Mouse (Mus musculus): ENCODE results near the gene Pdik1l.

The Pdik1l gene

DNA sequence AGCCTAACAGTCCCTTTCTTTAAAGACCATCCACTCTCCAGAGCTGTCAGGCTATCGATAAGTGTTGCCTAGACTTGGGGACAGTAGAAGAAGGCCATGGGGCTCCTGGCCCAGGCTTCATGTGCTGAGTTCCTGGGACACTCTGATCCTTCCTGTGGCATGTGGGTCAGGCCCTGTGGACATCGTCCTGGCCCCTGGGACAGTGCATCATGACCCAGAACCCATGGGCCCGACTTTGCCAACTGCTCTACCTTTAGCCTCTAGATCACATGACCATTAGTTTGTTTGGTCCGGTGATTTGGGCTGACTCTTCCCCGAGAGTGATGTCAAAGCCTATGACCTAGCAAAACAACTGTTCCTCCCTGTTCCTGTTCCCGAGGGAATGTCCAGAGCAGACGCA lies 22.4 kb upstream of the Pdik1l start:
- TF ChIP-seq GATA4 (IDR thresholded peaks at IDR 0.05; ENCODE audit: insufficient replicate concordance, low read length): no peak

DNA sequence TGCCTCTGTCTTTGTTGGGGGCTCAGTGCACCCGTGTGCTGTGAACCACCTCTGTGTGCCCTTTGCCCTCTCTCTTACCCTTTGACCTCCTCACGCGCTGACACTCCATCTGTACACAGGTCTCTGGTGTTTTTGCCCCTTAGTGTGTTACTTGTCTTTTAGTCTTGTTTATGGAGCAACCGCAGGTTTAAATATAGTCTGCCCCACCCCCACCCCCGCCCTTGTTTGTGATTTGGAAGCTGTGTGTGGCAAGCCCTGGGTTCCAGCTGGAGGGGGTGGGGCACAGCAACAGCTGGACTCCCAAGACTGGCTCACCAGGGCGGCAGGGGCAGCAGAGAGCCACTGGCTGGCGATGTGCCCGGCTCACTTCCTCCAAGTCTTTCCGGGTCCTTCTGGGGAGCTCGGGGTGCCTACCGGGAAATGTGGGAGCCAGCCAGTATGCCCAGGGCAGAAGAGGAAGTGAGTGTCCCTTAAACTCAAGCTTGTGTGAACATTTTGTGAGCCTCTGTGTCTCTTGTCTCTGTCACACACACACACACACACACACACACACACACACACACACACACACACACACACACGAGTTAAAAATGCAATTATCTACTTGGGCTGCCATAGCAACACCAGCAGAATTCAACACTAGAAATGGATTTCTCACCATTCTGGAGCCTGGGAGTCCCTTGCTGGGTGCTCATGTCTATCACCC lies 19.8 kb upstream of the Pdik1l start:
- no peak for TF ChIP-seq GATA4 (IDR thresholded peaks at IDR 0.05; ENCODE audit: insufficient replicate concordance, low read length)

DNA sequence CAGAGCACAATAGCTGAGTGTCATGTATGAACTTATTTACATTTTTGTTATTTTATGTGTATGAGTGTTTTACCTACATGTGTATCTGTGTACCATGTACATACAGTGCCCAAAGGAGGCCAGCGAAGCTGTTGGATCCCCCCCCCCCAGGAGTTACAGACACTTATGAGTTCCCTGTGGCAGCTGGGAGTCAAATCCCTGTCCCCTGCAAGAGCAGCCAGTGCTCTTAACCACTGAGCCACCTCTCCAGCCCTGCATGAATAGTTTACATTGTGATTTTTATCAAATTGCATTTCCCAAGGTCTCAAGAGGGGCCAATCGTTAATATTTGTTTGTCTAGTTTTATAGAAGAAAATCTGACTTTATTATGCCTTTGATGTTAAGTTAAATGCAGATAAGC lies 19.3 kb upstream of the Pdik1l start:
- TF ChIP-seq GATA4 (IDR thresholded peaks at IDR 0.05; ENCODE audit: insufficient replicate concordance, low read length): no peak

DNA sequence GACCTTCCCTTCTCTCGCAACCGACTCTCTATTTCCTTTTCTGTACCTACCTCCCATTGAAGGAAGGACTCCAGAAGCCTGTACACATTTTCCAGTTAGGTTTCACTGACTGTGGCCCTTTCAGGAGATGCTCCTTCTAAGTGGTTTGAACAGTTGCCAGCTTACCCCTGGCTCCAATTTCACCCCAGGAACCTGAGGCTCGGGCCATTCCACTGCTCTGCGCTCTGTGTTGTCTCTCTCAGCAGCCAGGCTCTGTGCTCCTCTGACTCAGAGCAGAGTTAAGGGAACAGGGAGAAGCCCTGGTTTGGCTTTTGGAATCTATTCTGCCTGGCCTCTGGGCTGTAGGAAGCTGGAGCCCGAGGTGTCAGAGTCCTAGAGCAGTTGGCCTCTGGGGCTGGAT lies 14.4 kb upstream of the Pdik1l start:
- no peak for TF ChIP-seq GATA4 (IDR thresholded peaks at IDR 0.05; ENCODE audit: insufficient replicate concordance, low read length)

DNA sequence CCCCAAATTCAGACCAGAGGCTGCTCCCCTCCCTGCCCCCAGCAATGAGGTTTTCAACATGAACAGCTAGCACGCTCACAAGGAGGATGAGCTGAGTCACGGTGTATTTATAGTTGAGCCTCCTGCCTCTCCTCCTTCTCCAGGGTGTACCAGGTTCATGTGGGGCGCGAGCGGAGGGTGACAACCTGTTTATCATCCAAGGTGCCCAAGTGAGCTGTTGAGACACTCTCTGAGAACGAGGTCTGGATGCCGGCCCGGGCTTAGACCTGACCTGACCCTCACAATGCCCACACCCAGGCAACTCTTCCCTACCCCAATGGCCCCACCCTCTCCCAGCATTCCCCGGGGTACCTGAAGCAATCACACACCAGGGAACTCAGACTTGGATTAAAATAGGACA lies 12.6 kb upstream of the Pdik1l start:
- TF ChIP-seq GATA4 (IDR thresholded peaks at IDR 0.05; ENCODE audit: insufficient replicate concordance, low read length): no peak

DNA sequence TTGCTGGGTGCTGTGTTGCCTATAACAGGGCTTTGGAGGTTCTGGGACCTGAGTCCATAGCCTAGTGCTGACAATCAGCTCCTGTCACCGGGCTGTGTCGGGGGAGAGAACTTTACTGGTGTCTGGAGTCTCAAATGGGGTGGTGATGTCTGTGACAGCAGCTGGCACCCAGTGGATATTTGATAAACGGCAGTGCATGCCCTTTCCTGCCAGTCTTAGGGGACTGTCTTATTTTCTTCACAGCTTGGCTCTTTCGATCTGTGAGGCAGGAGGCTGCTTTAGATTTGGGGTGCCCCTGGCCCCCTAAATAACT lies 11.8 kb upstream of the Pdik1l start:
- TF ChIP-seq GATA4 (IDR thresholded peaks at IDR 0.05; ENCODE audit: insufficient replicate concordance, low read length): no peak

DNA sequence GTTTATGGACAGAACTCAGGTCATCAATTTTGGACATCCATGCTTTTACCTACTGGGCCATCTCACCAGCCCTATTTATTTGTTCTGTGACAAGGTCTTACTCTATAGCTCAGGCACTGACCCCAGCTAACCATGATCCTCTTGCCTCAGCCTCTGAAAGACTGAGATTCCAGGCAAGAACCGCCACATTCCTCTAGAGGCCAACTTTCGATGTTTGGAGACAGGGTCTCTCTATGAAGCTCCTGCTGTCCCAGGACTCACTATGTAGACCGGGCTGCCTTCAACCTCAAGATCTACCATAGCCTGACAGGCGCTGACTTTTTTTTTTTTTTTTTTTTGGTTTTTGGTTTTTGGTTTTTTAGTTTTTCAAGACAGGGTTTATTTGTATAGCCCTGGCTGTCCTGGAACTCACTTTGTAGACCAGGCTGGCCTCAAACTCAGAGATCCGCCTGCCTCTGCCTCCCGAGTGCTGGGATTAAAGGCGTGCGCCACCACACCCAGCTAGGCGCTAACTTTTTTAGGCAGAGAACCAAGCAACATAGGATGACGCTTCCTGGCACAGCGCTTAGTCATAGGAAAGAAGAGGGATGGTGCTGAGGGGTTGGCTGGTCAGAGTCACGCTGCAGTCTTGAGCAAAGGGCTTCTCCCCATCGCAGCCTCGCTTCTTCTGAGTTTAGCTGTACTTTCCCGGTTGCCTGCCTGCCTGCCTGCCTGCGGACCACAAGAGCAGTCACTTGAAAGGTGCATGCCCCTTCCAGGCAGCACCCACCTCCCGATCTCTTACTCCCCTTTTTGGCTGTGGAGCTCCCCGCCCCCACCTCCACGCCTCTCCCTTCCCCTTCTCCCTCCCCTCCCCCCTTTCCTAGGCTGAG lies 11.2 kb upstream of the Pdik1l start:
- TF ChIP-seq GATA4 (IDR thresholded peaks at IDR 0.05; ENCODE audit: insufficient replicate concordance, low read length): no peak

DNA sequence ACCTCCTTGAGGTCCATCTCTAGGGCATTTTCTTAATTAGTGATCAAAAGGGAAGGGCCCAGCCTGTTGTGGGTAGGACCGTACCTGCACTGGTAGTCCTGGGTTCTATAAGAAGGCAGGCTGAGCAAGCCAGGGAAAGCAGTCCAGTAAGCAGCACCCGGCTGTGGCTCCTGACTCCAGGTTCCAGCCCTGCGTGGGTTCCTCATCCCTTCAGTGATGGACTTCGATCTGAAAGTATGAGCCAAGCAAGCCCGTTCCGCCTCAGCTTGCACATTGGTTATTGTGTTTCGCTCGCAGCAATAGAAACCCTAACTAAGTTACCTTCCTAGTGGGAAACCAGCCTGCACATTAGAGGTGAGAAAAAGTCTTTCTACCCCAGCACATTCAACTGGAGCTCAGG lies 9.7 kb upstream of the Pdik1l start:
- no peak for TF ChIP-seq GATA4 (IDR thresholded peaks at IDR 0.05; ENCODE audit: insufficient replicate concordance, low read length)

DNA sequence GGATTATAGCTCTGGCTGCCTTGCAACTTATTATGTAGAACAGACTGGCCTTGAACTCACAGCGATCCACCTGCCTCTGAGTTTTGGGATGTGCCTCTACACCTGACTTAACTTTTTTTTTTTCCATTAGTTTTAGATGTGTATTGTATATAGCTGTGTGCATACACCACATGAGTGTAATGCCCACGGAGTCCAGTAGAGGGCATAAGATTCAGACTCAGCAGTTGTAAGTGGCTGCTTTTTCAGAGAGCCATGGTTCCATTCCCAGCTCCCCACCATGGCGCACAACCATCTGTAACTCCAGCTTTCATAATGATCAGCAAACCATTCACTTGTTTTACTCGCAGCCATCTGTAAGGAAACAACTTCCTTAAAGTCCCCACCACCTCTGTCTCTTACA lies 8.8 kb upstream of the Pdik1l start:
- TF ChIP-seq GATA4 (IDR thresholded peaks at IDR 0.05; ENCODE audit: insufficient replicate concordance, low read length): no peak

DNA sequence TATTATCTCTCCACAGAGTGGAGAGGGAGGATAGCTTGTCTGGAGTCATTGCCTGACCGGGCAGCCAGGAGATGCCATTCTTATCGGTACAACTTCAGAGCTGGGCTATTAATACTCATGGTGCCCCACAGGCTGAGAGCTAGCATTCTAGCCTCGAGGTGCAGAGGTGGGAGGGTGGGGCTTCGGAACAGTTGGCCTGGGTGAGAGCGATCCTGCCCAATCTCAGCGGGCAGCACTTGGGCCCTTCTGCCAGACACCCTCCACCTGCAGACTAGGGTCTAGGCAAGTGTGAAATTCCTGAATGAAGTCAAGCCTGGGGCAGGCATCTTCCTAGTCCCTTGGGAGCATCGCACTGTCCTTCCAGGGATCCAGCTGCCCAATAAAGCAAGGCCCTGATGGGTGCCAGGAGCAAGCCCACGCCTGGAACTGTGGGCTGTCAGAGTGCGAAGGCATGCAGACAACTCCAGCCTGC lies 6.0 kb upstream of the Pdik1l start:
- TF ChIP-seq GATA4 (IDR thresholded peaks at IDR 0.05; ENCODE audit: insufficient replicate concordance, low read length): no peak

DNA sequence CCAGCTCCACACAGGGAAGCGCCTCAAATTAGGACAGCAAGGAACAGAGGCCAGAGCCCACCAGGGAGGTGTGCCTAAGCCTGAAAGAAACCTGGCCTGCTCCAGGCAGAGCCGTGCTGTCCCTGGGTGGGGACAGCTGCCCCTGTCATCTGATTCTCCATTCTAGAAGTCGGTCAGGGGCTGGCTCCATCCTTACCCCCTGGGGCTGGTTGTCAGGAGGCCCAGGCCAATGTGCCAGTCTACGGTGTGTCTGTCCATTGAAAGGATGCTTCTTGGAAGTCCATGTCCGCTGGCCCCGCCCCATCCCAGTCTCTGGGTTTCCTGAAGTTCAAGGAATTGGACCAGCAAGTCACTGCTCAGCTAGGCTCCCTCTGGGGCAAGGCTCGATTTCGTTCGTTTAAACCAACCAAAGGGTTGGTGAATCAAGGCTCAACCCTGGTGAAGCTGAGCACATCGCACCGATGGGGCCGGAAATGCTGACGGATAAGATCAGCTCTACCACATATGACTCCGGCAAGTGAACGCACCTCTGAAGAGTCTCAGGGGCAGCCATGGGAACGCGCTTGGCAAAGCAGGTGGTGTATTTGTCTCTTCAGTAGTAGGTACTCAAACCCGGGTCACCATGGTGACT lies 5.5 kb upstream of the Pdik1l start:
- no peak for TF ChIP-seq GATA4 (IDR thresholded peaks at IDR 0.05; ENCODE audit: insufficient replicate concordance, low read length)

DNA sequence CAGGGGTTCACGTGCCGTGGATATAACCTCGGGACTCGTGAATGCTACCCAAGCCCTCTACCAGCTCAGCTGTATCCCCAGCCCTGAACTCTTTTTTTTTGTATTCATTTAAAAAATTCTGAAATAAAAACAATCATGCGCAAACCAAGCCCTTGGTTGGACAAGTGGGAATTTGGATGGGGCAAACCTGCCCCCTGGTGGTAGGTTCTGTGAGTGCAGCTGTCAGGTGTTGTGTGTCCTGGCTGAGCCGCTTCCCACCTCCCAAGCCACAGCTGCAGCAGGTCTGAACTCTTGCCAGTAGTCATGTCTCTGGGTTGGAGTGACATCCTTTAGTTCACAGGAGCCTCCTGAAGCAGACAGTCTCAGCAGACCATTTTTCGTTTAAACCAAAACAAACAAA lies 4.4 kb upstream of the Pdik1l start:
- no peak for TF ChIP-seq GATA4 (IDR thresholded peaks at IDR 0.05; ENCODE audit: insufficient replicate concordance, low read length)

DNA sequence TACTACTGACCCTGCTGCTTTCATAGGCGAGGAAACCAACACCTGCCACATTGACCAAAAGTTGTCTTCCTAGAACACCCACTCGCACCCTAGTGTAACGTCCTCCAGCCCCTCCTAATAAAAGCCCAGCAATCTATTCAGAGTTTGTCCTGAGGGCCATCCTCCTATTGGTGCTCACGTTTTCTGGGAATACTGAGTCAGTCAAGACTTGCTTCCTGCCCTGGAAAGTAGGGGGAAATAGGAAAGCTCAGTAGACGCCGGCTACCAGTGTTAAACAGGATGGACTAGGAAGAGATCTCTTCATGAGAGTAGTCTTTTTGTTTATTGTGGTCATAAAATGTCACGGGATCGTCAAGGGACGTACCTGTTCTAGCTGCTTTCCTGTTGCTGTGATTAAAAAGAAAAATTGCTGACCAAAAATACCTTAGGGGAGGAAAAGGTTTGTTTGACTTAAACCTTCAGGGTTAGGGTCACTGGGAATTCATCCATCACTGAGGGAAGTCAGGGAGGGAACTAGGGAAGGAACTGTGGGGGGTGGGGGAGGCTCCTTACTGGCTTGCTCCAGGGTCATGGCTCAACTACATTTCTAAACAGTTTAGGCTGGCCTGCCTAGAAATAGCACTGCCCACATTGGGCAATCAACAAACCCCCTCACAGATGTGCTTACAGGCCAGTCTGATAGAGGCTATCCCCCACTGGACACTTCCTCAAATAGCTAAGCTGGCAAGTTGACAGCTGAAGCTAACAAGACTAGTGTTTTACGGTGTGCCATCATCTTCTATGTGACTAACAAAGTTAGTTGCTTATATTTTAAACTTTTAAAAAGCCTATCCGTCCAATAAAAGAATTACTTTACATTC lies 932 bp upstream of the Pdik1l start:
- no peak for TF ChIP-seq GATA4 (IDR thresholded peaks at IDR 0.05; ENCODE audit: insufficient replicate concordance, low read length)

DNA sequence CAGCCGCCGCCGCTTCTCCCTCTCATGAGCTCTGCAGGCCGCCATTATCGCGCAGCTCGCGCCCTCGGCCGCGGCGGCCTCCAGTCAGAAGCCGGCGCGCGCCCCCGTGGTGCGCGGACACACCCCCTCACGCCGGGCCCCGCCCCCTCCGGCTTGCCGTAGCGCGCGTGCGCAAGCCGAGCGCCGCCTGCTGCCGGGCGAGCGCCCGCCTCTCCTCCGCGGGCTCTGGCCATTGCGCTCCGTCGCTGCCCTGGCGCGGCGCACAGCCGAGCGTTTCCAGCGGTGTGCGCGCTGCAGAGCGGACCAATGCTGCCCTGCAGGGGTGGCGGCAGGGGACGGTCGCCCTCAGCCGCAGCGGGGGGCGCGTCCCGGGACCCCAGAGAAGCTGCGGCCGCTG lies 529 bp downstream of the Pdik1l start:
- no peak for TF ChIP-seq GATA4 (IDR thresholded peaks at IDR 0.05; ENCODE audit: insufficient replicate concordance, low read length)

Measured in liver, adult (tissue).